In the genomic region with DNA sequence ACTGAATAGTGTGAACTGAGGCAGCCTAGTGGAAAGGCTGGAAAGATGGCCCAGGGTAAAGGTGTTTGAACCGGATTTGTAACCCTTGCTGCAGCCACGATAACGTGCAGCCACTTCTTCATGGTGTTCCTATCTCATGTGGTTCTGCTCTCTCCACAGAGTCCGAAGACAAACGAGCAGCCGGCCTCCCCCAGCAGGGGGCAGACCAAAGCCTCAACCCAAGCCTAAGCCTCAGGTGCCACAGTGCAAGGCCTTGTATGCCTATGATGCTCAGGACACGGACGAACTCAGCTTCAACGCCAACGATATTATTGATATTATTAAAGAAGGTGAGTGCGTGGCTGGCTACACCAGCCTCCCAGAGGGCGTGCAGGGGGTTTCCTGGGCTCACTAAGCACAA, we compare ENCODE assay signal across 9 mouse cellular contexts. TPM values are rescaled to one million over a fixed set of nuclear protein-coding genes. Genes with fewer than 3 reads are reported as not detected.
DNase-seq lines count a peak whose midpoint lies in the region; ATAC-seq and TF ChIP-seq lines count a peak whose summit lies in the region.
"Had no signal": no experiment of that assay in that cellular context is flagged by ENCODE, and none has a peak within 500 bp of the region (broad histone marks: within the 10 kb centered on the region; RNA-seq: fewer than 3 reads in every experiment).

No protein-coding gene starts in this region.

- H3K4me2 ChIP-seq in midbrain, postnatal 0 days (ENCODE audit: low read depth, low read length, poor library complexity, severe bottlenecking) = no peak overlapping the region
- no peak overlapping the region for H3K4me2 ChIP-seq in midbrain, embryonic 16.5 days (ENCODE audit: low read length)
- no peak overlapping the region for H3K4me2 ChIP-seq in liver, postnatal 0 days (ENCODE audit: low read depth, low read length)
- no peak overlapping the region for H3K4me2 ChIP-seq in hindbrain, embryonic 16.5 days (ENCODE audit: low read length)

- H3K36me3 ChIP-seq in midbrain, postnatal 0 days (ENCODE audit: insufficient read depth, low read length) = no peaks in the 10 kb centered on the region
- no peaks in the 10 kb centered on the region for H3K36me3 ChIP-seq in midbrain, embryonic 16.5 days (ENCODE audit: control insufficient read depth, insufficient read depth, low read length)
- H3K36me3 ChIP-seq in liver, postnatal 0 days (replicated peaks; ENCODE audit: insufficient read depth, low read length) = 0 out of 2 replicates have a peak, but pooled peaks cover 2% of the 10 kb centered on the region
- H3K36me3 ChIP-seq in hindbrain, embryonic 16.5 days (ENCODE audit: control insufficient read depth, insufficient read depth, low read length) = no peaks in the 10 kb centered on the region

- no peaks in the 10 kb centered on the region for H3K4me1 ChIP-seq in midbrain, postnatal 0 days (ENCODE audit: insufficient read depth, low read length)
- peaks cover 2% of the 10 kb centered on the region; the same call in 1 of the 2 replicates for H3K4me1 ChIP-seq in midbrain, embryonic 16.5 days (ENCODE audit: control insufficient read depth, insufficient read depth, low read length)
- H3K4me1 ChIP-seq in liver, postnatal 0 days (ENCODE audit: insufficient read depth) = no peaks in the 10 kb centered on the region
- no peaks in the 10 kb centered on the region for H3K4me1 ChIP-seq in hindbrain, embryonic 16.5 days (ENCODE audit: control insufficient read depth, insufficient read depth, low read depth, low read length)

- no peaks in the 10 kb centered on the region for H3K9me3 ChIP-seq in midbrain, postnatal 0 days (ENCODE audit: low read length)
- H3K9me3 ChIP-seq in midbrain, embryonic 16.5 days (replicated peaks; ENCODE audit: control insufficient read depth, low read length, poor library complexity, severe bottlenecking) = no peaks in the 10 kb centered on the region
- H3K9me3 ChIP-seq in liver, postnatal 0 days (ENCODE audit: low read length) = no peaks in the 10 kb centered on the region
- H3K9me3 ChIP-seq in hindbrain, embryonic 16.5 days (ENCODE audit: control insufficient read depth, low read length) = no peaks in the 10 kb centered on the region

- 81% methylated on average over 12 of the region's 12 CpGs for WGBS in midbrain, postnatal 0 days
- 89% methylated on average over 12 of the region's 12 CpGs for WGBS in midbrain, embryonic 16.5 days
- 74% methylated on average over 12 of the region's 12 CpGs for WGBS in liver, postnatal 0 days (ENCODE audit: insufficient replicate concordance)
- 87% methylated on average over 12 of the region's 12 CpGs for whole genome bisulfite sequencing in hindbrain, embryonic 16.5 days

- intact Hi-C loops in heart, postnatal 14 days (cut with DNase I) = no loop called here

- H3K27me3 ChIP-seq in midbrain, postnatal 0 days (ENCODE audit: insufficient read depth, low read length) = no peaks in the 10 kb centered on the region
- H3K27me3 ChIP-seq in midbrain, embryonic 16.5 days (ENCODE audit: control insufficient read depth, insufficient read depth, low read depth, low read length) = no peaks in the 10 kb centered on the region
- H3K27me3 ChIP-seq in liver, postnatal 0 days (ENCODE audit: insufficient read depth, low read length) = no peaks in the 10 kb centered on the region
- H3K27me3 ChIP-seq in hindbrain, embryonic 16.5 days (replicated peaks; ENCODE audit: control insufficient read depth, insufficient read depth, low read length) = no peaks in the 10 kb centered on the region

- no peak for TF ChIP-seq EP300 in liver, postnatal 0 days (IDR thresholded peaks at IDR 0.05; ENCODE audit: low read depth)

- no peak for ATAC-seq in midbrain, postnatal 0 days (ENCODE audit: low FRiP score)
- ATAC-seq in midbrain, embryonic 16.5 days = no peak
- no peak for ATAC-seq in liver, postnatal 0 days
- ATAC-seq in hindbrain, embryonic 16.5 days = no peak

- no peak overlapping the region for H3K4me3 ChIP-seq in midbrain, postnatal 0 days (ENCODE audit: low read depth, low read length)
- H3K4me3 ChIP-seq in midbrain, embryonic 16.5 days (ENCODE audit: low read depth, low read length) = no peak overlapping the region
- H3K4me3 ChIP-seq in liver, postnatal 0 days (ENCODE audit: low read depth, low read length) = no peak overlapping the region
- no peak overlapping the region for H3K4me3 ChIP-seq in hindbrain, embryonic 16.5 days (ENCODE audit: low read length)

- peak; percentile 20; the same call in 1 of the 2 replicates for TF ChIP-seq CTCF in midbrain, postnatal 0 days (IDR thresholded peaks at IDR 0.05)
- peak; percentile 53 for TF ChIP-seq CTCF in liver, postnatal 0 days (IDR thresholded peaks at IDR 0.05; ENCODE audit: low read depth)

- no peak overlapping the region for H3K9ac ChIP-seq in midbrain, postnatal 0 days (replicated peaks; ENCODE audit: low read length, poor library complexity, severe bottlenecking)
- H3K9ac ChIP-seq in midbrain, embryonic 16.5 days (ENCODE audit: low read depth, low read length) = no peak overlapping the region
- H3K9ac ChIP-seq in liver, postnatal 0 days (replicated peaks) = no peak overlapping the region
- H3K9ac ChIP-seq in hindbrain, embryonic 16.5 days (ENCODE audit: low read depth, low read length) = no peak overlapping the region

- peak; percentile 18 to 36 for DNase-seq in heart, postnatal 14 days
- DNase-seq in heart, adult 11 months = no peak
- no peak for DNase-seq in midbrain, postnatal 0 days (ENCODE audit: low spot score)
- DNase-seq in liver, postnatal 0 days = no peak
- peak; percentile 17 for DNase-seq in yolk sac, embryonic 10.5 days (ENCODE audit: low spot score)
- no peak for DNase-seq in cerebellum, adult 8-10 months
- DNase-seq: gastrocnemius, postnatal 25 days had no signal

- H3K27ac ChIP-seq in midbrain, postnatal 0 days (ENCODE audit: low read depth, low read length) = no peak overlapping the region
- H3K27ac ChIP-seq in midbrain, embryonic 16.5 days (ENCODE audit: low read length) = no peak overlapping the region
- H3K27ac ChIP-seq in liver, postnatal 0 days (ENCODE audit: low read depth) = no peak overlapping the region
- H3K27ac ChIP-seq in hindbrain, embryonic 16.5 days (ENCODE audit: low read depth, low read length) = no peak overlapping the region

RNA-seq across cellular contexts. Expression of a gene that starts 25.7 kb away (rescaled TPM):
- 1 to 10 TPM; 6.1 to 9.9 TPM for total RNA-seq in heart, postnatal 14 days (2021)
- total RNA-seq in midbrain, postnatal 0 days (2014; rRNA removed) = 5.6 and 10.9 TPM in 2 replicates
- polyA plus RNA-seq in midbrain, postnatal 0 days (2015; fragmentation: Nextera tagmentation; extraction: Ambion mirVana) = 8.6 and 9.9 TPM in 2 replicates
- polyA plus RNA-seq in midbrain, embryonic 16.5 days (2015; fragmentation: Nextera tagmentation; extraction: Ambion mirVana) = 14.8 and 20.3 TPM in 2 replicates
- 121 and 122 TPM in 2 replicates for polyA plus RNA-seq in liver, postnatal 0 days (2015; fragmentation: Nextera tagmentation; extraction: Ambion mirVana)
- polyA plus RNA-seq in hindbrain, embryonic 16.5 days (2015; fragmentation: Nextera tagmentation; extraction: Ambion mirVana) = 28.4 and 29.9 TPM in 2 replicates

Comparison
In these comparisons a context has a peak if more than half of its experiments do, and no peak if none do; other contexts are left out.
1. DNase-seq: peak in heart, postnatal 14 days (2 of 2) and yolk sac, embryonic 10.5 days (single experiment); none in heart, adult 11 months (single experiment), midbrain, postnatal 0 days (single experiment), liver, postnatal 0 days (single experiment) and cerebellum, adult 8-10 months (single experiment).